Mouse (Mus musculus) neutrophil, adult 59 days (primary cell): ENCODE measurements around the gene Gm9508. TPM values are rescaled to one million over a fixed set of nuclear protein-coding genes. Genes with fewer than 3 reads are reported as not detected.

Experiments
- total RNA-seq, 2 experiments: library from RNA; stranded (reverse); gene quantifications; 1 replicate in 1 of 2; 2 replicates in 1 of 2; pipeline ENCODE4 v1.2.4; 2023

The Gm9508 gene
- total RNA-seq, result not detected

GRCm38 (mm10) chr10:77697133-77697532, at the start of gene Gm9508:
TSS of gene Gm9508 (minus strand) at chr10:77697233.

DNA sequence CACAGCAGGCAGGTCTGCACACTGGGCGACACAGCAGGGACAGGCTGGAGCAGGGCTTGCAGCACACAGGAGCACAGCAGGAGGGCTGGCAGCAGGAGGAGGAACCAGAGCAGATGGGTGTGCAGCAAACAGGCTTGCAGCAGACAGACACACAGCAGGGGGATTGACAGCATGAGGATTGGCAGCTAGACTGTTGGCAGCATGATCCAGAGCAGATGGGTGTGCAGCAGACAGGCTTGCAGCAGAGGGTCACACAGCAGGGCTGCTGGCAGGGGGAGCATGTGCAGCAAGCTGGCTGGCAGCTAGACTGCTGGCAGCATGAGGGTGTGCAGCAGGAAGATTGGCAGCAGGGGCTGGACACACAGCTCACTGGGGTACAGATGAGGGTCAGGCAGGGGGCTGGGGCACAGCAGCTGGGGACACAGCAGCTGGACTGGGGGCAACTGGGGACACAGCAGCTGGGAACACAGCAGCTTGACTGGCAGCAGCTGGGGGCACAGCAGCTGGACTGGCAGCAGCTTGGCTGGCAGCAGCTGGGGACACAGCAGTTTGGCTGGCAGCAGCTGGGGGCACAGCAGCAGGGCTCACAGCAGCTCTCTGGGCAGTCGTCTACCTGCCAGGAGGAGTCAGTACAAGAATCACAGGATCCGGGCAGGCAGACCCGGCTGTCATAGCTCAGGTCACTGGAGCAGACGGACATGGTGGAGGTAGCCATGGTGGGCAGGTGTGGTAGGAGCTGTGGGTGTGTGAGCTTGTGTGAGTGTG, 45.1 kb upstream of the Gm9508 start, which contains the start of gene Gm18596:
Gm18596 (minus strand) TSS at position 715 of the 765 bp plus-strand sequence.

GRCm38 (mm10) chr10:77726186-77726585, 29.2 kb upstream of the Gm9508 start, which contains the start of gene Gm10100:
TSS of gene Gm10100 (plus strand) at chr10:77726486.

DNA sequence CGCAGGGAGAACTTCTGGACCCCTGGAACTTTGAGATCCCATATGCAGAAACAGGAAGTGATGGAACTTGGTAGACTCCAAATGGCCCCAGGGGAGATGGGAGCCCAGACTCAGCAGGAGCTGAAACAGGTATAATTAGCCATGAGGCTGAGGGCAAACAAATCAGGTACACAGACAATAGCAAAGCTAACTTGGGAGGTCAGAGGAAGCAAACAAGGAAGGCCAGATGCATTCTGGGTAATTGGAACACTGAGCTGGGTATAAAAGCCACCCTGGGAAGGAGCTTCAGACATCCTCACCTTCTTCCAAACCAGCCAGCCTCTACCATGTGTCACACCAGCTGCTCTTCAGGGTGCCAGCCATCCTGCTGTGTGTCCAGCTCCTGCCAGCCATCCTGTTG, 23.3 kb upstream of the Gm9508 start, which contains the start of gene Krtap12-1:
Krtap12-1 (plus strand) TSS at position 301 of the 400 bp plus-strand sequence.

DNA sequence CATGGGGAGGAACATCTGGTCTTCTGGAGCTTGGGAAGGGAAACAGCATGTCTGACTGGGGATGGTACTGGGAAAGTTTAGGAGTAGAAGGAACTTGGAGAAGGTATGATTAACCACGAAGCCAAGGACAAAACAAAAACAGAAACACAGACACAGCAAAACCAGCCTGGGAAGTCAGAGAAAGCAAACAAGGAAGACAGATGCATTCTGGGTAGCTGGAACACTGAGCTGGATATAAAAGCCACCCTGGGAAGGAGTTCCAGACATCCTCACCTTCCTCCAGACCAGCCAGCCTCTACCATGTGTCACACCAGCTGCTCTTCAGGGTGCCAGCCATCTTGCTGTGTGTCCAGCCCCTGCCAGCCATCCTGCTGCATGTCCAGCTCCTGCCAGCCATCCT, 18.5 kb upstream of the Gm9508 start, which contains the start of gene Gm10142:
Gm10142 (plus strand) TSS at position 301 of the 400 bp plus-strand sequence.

GRCm38 (mm10) chr10:77711157-77711556, 14.1 kb upstream of the Gm9508 start, which contains the start of gene Gm10024:
TSS of gene Gm10024 (plus strand) at chr10:77711457.

GRCm38 (mm10) chr10:77706326-77706725, 9.3 kb upstream of the Gm9508 start, which contains the start of gene Gm10272:
TSS of gene Gm10272 (plus strand) at chr10:77706626.

DNA sequence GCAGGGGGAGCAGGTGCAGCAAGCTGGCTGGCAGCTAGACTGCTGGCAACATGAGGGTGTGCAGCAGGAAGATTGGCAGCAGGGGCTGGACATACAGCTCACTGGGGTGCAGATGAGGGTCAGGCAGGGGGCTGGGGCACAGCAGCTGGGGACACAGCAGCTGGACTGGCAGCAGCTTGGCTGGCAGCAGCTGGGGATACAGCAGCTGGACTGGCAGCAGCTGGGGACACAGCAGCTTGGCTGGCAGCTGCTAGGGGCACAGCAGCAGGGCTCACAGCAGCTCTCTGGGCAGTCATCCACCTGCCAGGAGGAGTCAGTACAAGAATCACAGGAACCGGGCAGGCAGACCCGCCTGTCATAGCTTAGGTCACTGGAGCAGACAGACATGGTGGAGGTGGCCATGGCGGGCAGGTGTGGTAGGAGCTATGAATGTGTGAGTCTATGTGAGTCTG, 6.7 kb downstream of the Gm9508 start, which contains the start of gene Gm19402:
Gm19402 (minus strand) TSS at position 402 of the 452 bp plus-strand sequence.

GRCm38 (mm10) chr10:77685895-77686664, 11.0 kb downstream of the Gm9508 start, which contains the start of gene Tspear:
TSS of gene Tspear (plus strand) at chr10:77686569.

Other genes with a start within 250 kb of the Gm9508 start
- gene Fam207a, start 181.4 kb downstream of the Gm9508 start, total RNA-seq, result 10 to 100 TPM; 14.1 to 14.8 TPM
- 100 to 1,000 TPM; 864 to 906 TPM for gene Itgb2, start 167.0 kb downstream of the Gm9508 start, total RNA-seq
- gene Pttg1ip, start 115.5 kb downstream of the Gm9508 start, total RNA-seq, result 10 to 100 TPM; 84.8 to 91.5 TPM
- 10 to 100 TPM; 53.3 to 62.0 TPM for gene Sumo3, start 91.1 kb downstream of the Gm9508 start, total RNA-seq
- not detected for gene Gm49325, start 91.0 kb downstream of the Gm9508 start, total RNA-seq
- 10 to 100 TPM; 31.4 to 37.3 TPM for gene Ube2g2, start 75.0 kb downstream of the Gm9508 start, total RNA-seq
- not detected for gene Tspear, start 10.7 kb downstream of the Gm9508 start, total RNA-seq
- gene Gm19402, start 6.5 kb downstream of the Gm9508 start, total RNA-seq, result not detected
- gene Gm10272, start 9.4 kb upstream of the Gm9508 start, total RNA-seq, result not detected
- not detected for gene Gm10024, start 14.2 kb upstream of the Gm9508 start, total RNA-seq
- gene Gm10142, start 18.6 kb upstream of the Gm9508 start, total RNA-seq, result not detected
- gene Krtap12-1, start 23.4 kb upstream of the Gm9508 start, total RNA-seq, result not detected
- gene Gm10100, start 29.3 kb upstream of the Gm9508 start, total RNA-seq, result not detected
- gene Gm18596, start 45.4 kb upstream of the Gm9508 start, total RNA-seq, result not detected
- gene Gm9736, start 54.1 kb upstream of the Gm9508 start, total RNA-seq, result not detected
- not detected for gene Gm3233, start 62.4 kb upstream of the Gm9508 start, total RNA-seq
- gene Gm3238, start 74.1 kb upstream of the Gm9508 start, total RNA-seq, result not detected
- gene Gm7138, start 79.7 kb upstream of the Gm9508 start, total RNA-seq, result not detected
- not detected for gene Gm3250, start 85.3 kb upstream of the Gm9508 start, total RNA-seq
- not detected for gene Gm7137, start 91.0 kb upstream of the Gm9508 start, total RNA-seq
- gene Gm9639, start 97.8 kb upstream of the Gm9508 start, total RNA-seq, result not detected
- not detected for gene Gm19668, start 101.9 kb upstream of the Gm9508 start, total RNA-seq
- not detected for gene Gm9507, start 114.6 kb upstream of the Gm9508 start, total RNA-seq
- not detected for gene Gm2696, start 117.4 kb upstream of the Gm9508 start, total RNA-seq
- gene Krtap10-4, start 129.9 kb upstream of the Gm9508 start, total RNA-seq, result not detected
- gene Krtap10-10, start 138.7 kb upstream of the Gm9508 start, total RNA-seq, result not detected
- gene Gm36176, start 149.6 kb upstream of the Gm9508 start, total RNA-seq, result not detected
- not detected for gene Gm10318, start 155.6 kb upstream of the Gm9508 start, total RNA-seq
- gene Gm3285, start 164.7 kb upstream of the Gm9508 start, total RNA-seq, result not detected
- gene Lrrc3, start 205.3 kb upstream of the Gm9508 start, total RNA-seq, result under 1 TPM; 0.11 to 0.31 TPM